Mouse (Mus musculus) stomach, embryonic 14.5 days (tissue): Measurements from ENCODE around the gene Mapt. TPM values are rescaled to one million over a fixed set of nuclear protein-coding genes. Genes with fewer than 3 reads are reported as not detected.

ENCODE experiments used
- ATAC-seq: fragments of 200-750 bp; cut with Nextera tagmentation; 2 replicates; pipeline ENCODE4 v1.8.0; 2017; ENCODE audit warnings: low read depth, moderate TSS enrichment; ENCODE audit not compliant: insufficient number of reproducible peaks, insufficient read depth, low FRiP score
- H3K27ac ChIP-seq: fragments of 300-500 bp; sonication (generic); 2 replicates; pipeline ENCODE4 v1.5.1; 2014; ENCODE audit warnings: mild to moderate bottlenecking, low read length, moderate library complexity, mixed read lengths
- H3K27me3 ChIP-seq: fragments of 300-500 bp; sonication (generic); 2 replicates; pipeline ENCODE4 v1.6.1; 2014; ENCODE audit warnings: low read length, control low read depth, mixed read lengths; ENCODE audit not compliant: control insufficient read depth, insufficient read depth
- H3K36me3 ChIP-seq: fragments of 300-500 bp; sonication (generic); 2 replicates; pipeline ENCODE4 v1.6.1; 2014; ENCODE audit warnings: mild to moderate bottlenecking, control low read depth, low read length, moderate library complexity, mixed read lengths; ENCODE audit not compliant: control insufficient read depth, insufficient read depth
- H3K4me1 ChIP-seq: fragments of 300-500 bp; sonication (generic); 2 replicates; pipeline ENCODE4 v1.6.1; 2014; ENCODE audit warnings: low read length, control low read depth, mixed read lengths; ENCODE audit not compliant: control insufficient read depth, insufficient read depth
- H3K4me2 ChIP-seq: fragments of 300-500 bp; sonication (generic); replicated peaks from 2 replicates; pipeline ENCODE4 v1.6.1; 2014; ENCODE audit warnings: low read depth, low read length, control low read depth
- H3K4me3 ChIP-seq: fragments of 300-500 bp; sonication (generic); 2 replicates; pipeline ENCODE4 v1.5.1; 2014; ENCODE audit warnings: low read depth, low read length, control low read depth
- H3K9ac ChIP-seq: fragments of 300-500 bp; sonication (generic); replicated peaks from 2 replicates; pipeline ENCODE4 v1.6.1; 2014; ENCODE audit warnings: low read depth, mild to moderate bottlenecking, control low read depth, low read length, moderate library complexity, mixed read lengths
- H3K9me3 ChIP-seq: fragments of 300-500 bp; sonication (generic); 2 replicates; pipeline ENCODE4 v1.6.1; 2016; ENCODE audit warnings: low read depth, low read length, control low read depth; ENCODE audit not compliant: control insufficient read depth
- WGBS: fragments of 180-500 bp; shearing (Covaris S2); extraction: QIAGEN DNeasy Blood & Tissue Kit; methylation state at CpG from one replicate; pipeline ENCODE4 v1.1.7; 2014; 5-methylcytosine and 5-hydroxymethylcytosine counted together
- microRNA-seq: library from miRNA; unstranded; fragments of <30 nt; microRNA quantifications from one replicate; pipeline ENCODE4, GENCODE M21; 2016
- polyA plus RNA-seq: library from polyadenylated mRNA; unstranded; fragments of >200 nt; fragmentation: Nextera tagmentation; extraction: Ambion mirVana; gene quantifications from 2 replicates; pipeline ENCODE4 v1.2.1, GENCODE M21; 2014

Mapt gene
- polyA plus RNA-seq, 1 experiment from 2014 or later, result 17.5 TPM

- Histone ChIP-seq H3K27me3 (no peaks in the 10 kb centered on the region), H3K36me3 (peaks cover 7% of the 10 kb centered on the region; the same call in 1 of the 2 replicates), H3K4me3 (no peak overlapping the region), H3K9me3 (no peaks in the 10 kb centered on the region), H3K4me2 (no peak overlapping the region), H3K27ac (no peak overlapping the region), H3K9ac (no peak overlapping the region), H3K4me1 (no peaks in the 10 kb centered on the region)
- no peak for ATAC-seq
- WGBS, result 91% methylated on average over 5 of the region's 5 CpGs
These were observed 136.4 kb downstream of the Mapt start for GRCm38 (mm10) chr11:104367486-104368190.

GRCm38 (mm10) chr11:104376291-104376690, 145.1 kb downstream of the Mapt start:
- Histone ChIP-seq H3K4me3 (no peak overlapping the region), H3K36me3 (peaks cover 3% of the 10 kb centered on the region), H3K4me2 (no peak overlapping the region), H3K9ac (no peak overlapping the region), H3K27ac (no peak overlapping the region), H3K27me3 (no peaks in the 10 kb centered on the region), H3K4me1 (no peaks in the 10 kb centered on the region), H3K9me3 (no peaks in the 10 kb centered on the region)
- ATAC-seq, result no peak
- 91% methylated on average over 3 of the region's 3 CpGs for WGBS

GRCm38 (mm10) chr11:104379635-104380034, 148.4 kb downstream of the Mapt start:
- Histone ChIP-seq H3K9ac (no peak overlapping the region), H3K4me1 (no peaks in the 10 kb centered on the region), H3K27me3 (no peaks in the 10 kb centered on the region), H3K36me3 (peaks cover 3% of the 10 kb centered on the region), H3K27ac (no peak overlapping the region), H3K4me3 (no peak overlapping the region), H3K4me2 (no peak overlapping the region), H3K9me3 (no peaks in the 10 kb centered on the region)
- 81% methylated on average over 1 of the region's 1 CpGs for WGBS
- no peak for ATAC-seq

Small RNA genes lying within 50 kb of the gene (microRNA-seq; reads per million reads assigned to microRNA genes)
- gene Gm47310, result not detected

Other genes starting within 250 kb of the Mapt start
- gene Crhr1, start 98.5 kb upstream of the Mapt start, polyA plus RNA-seq, result 0.39 and 0.93 TPM in 2 replicates
- not detected in 2 replicates for gene Sppl2c, start 45.1 kb upstream of the Mapt start, polyA plus RNA-seq
- 28.1 and 30.0 TPM in 2 replicates for gene Kansl1, start 237.5 kb downstream of the Mapt start, polyA plus RNA-seq